In the genomic region with DNA sequence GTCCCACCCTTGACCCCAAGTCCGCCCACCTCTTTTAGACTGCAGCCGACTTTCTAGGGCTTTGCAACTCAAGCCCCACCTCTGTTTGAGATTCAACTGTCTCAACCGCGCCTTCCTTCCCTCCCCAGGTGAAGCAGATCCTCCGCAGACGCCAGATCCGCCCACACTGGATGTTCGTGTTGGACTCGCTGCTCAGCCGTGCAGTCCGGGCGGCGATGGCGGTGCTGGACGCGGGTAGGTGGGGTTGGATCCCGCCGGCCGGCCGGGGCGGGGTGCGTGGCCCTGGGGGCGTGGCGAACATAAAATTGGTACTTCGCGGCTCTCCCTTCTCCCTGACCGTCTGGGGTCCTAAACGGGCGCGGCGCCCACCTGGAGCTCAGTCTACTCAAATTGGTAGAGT, we compare ENCODE assay signal across 8 mouse cellular contexts. TPM values are rescaled to one million over a fixed set of nuclear protein-coding genes. Genes with fewer than 3 reads are reported as not detected.
DNase-seq lines count a peak whose midpoint lies in the region; ATAC-seq and TF ChIP-seq lines count a peak whose summit lies in the region.

No protein-coding gene starts in this region.

- H3K36me3 ChIP-seq in kidney, adult 2 months (ENCODE audit: control insufficient read depth, insufficient read depth, low read length): no peaks in the 10 kb centered on the region
- H3K36me3 ChIP-seq in forebrain, embryonic 15.5 days: no peaks in the 10 kb centered on the region
- no peaks in the 10 kb centered on the region; the same call in 1 of the 2 replicates for H3K36me3 ChIP-seq in limb, embryonic 11.5 days (ENCODE audit: control insufficient read depth, insufficient read depth, low read length)
- H3K36me3 ChIP-seq in small intestine, adult 2 months (ENCODE audit: control insufficient read depth, insufficient read depth, low read length): no peaks in the 10 kb centered on the region; the same call in none of the 2 replicates

- TF ChIP-seq POLR2A in kidney, adult 2 months (IDR thresholded peaks at IDR 0.05; ENCODE audit: low read depth, low read length): no peak
- no peak for TF ChIP-seq POLR2A in cortical plate, adult 2 months (IDR thresholded peaks at IDR 0.05; ENCODE audit: extremely low read depth, insufficient read depth, low read length)
- TF ChIP-seq POLR2A in small intestine, adult 2 months (IDR thresholded peaks at IDR 0.05; ENCODE audit: low read depth, low read length): no peak

- WGBS in kidney, adult 2 months: 18% methylated on average over 31 of the region's 31 CpGs
- 1% methylated on average over 30 of the region's 31 CpGs for WGBS in forebrain, embryonic 15.5 days
- 1% methylated on average over 31 of the region's 31 CpGs for WGBS in limb, embryonic 11.5 days
- 13% methylated on average over 31 of the region's 31 CpGs for WGBS in small intestine, adult 2 months

- no peaks in the 10 kb centered on the region for H3K27me3 ChIP-seq in kidney, adult 2 months (replicated peaks; ENCODE audit: control insufficient read depth, insufficient read depth, low read length)
- H3K27me3 ChIP-seq in forebrain, embryonic 15.5 days: peaks cover 64% of the 10 kb centered on the region
- H3K27me3 ChIP-seq in limb, embryonic 11.5 days (ENCODE audit: control insufficient read depth, insufficient read depth, low read length): peaks cover 51% of the 10 kb centered on the region
- H3K27me3 ChIP-seq in small intestine, adult 2 months (ENCODE audit: control insufficient read depth, insufficient read depth, low read length): no peaks in the 10 kb centered on the region

- no peak overlapping the region for H3K27ac ChIP-seq in kidney, adult 2 months (ENCODE audit: insufficient read depth, low read depth, low read length)
- H3K27ac ChIP-seq in cortical plate, adult 2 months (ENCODE audit: insufficient read depth, low read length): no peak overlapping the region
- H3K27ac ChIP-seq in forebrain, embryonic 15.5 days (replicated peaks): no peak overlapping the region
- H3K27ac ChIP-seq in limb, embryonic 11.5 days (replicated peaks; ENCODE audit: low read depth, low read length): no peak overlapping the region
- no peak overlapping the region for H3K27ac ChIP-seq in small intestine, adult 2 months (ENCODE audit: insufficient read depth, low read depth, low read length)

- peak overlapping the region; percentile 49 for H3K9ac ChIP-seq in forebrain, embryonic 15.5 days (replicated peaks)
- H3K9ac ChIP-seq in limb, embryonic 11.5 days (ENCODE audit: low read length): peak overlapping the region; percentile 40

- ATAC-seq in forebrain, embryonic 15.5 days (replicated peaks): no peak
- ATAC-seq in limb, embryonic 11.5 days (ENCODE audit: insufficient number of reproducible peaks, low FRiP score, low TSS enrichment, low read depth): no peak

- no peaks in the 10 kb centered on the region for H3K4me1 ChIP-seq in kidney, adult 2 months (ENCODE audit: control insufficient read depth, insufficient read depth, low read length)
- H3K4me1 ChIP-seq in cortical plate, adult 2 months (ENCODE audit: control insufficient read depth, insufficient read depth, low read length): no peaks in the 10 kb centered on the region
- H3K4me1 ChIP-seq in forebrain, embryonic 15.5 days: peaks cover 13% of the 10 kb centered on the region
- H3K4me1 ChIP-seq in limb, embryonic 11.5 days (ENCODE audit: control insufficient read depth, insufficient read depth, low read length): peaks cover 8% of the 10 kb centered on the region
- H3K4me1 ChIP-seq in small intestine, adult 2 months (ENCODE audit: control insufficient read depth, insufficient read depth, insufficient read length, low read length): peaks cover 32% of the 10 kb centered on the region

- peak overlapping the region; percentile 52 for H3K4me2 ChIP-seq in forebrain, embryonic 15.5 days (replicated peaks)
- H3K4me2 ChIP-seq in limb, embryonic 11.5 days (ENCODE audit: low read depth, severe bottlenecking): peak overlapping the region; percentile 51

- peak; percentile 33 for DNase-seq in kidney, adult 2 months
- DNase-seq in kidney, adult 9 months: no peak
- DNase-seq in limb, embryonic 11.5 days (ENCODE audit: low spot score): peak; percentile 61
- no peak for DNase-seq in spleen, postnatal 14 days (ENCODE audit: low spot score in 2 of 2)
- DNase-seq in spleen, adult 12 weeks (ENCODE audit: low spot score): no peak

- no peaks in the 10 kb centered on the region for H3K9me3 ChIP-seq in forebrain, embryonic 15.5 days
- no peaks in the 10 kb centered on the region for H3K9me3 ChIP-seq in limb, embryonic 11.5 days (ENCODE audit: control insufficient read depth, low read length)

- TF ChIP-seq CTCF in kidney, adult 2 months (conservative IDR thresholded peaks at IDR 0.05; ENCODE audit: insufficient read depth, insufficient read length, low read depth, low read length): no peak
- no peak for TF ChIP-seq CTCF in cortical plate, adult 2 months (IDR thresholded peaks at IDR 0.05; ENCODE audit: extremely low read depth, insufficient read depth, low read length)
- no peak for TF ChIP-seq CTCF in small intestine, adult 2 months (IDR thresholded peaks at IDR 0.05; ENCODE audit: extremely low read depth, insufficient read length, insufficient replicate concordance, low read depth, low read length)

- H3K4me3 ChIP-seq in kidney, adult 2 months (ENCODE audit: insufficient read depth, low read depth, low read length): no peak overlapping the region
- peak overlapping the region; percentile 19; the same call in 1 of the 2 replicates for H3K4me3 ChIP-seq in cortical plate, adult 2 months (ENCODE audit: insufficient read depth, low read length)
- H3K4me3 ChIP-seq in forebrain, embryonic 15.5 days: peak overlapping the region; percentile 38
- peak overlapping the region; percentile 35 for H3K4me3 ChIP-seq in limb, embryonic 11.5 days (ENCODE audit: low read depth, low read length)
- H3K4me3 ChIP-seq in small intestine, adult 2 months (ENCODE audit: low read depth, low read length): peak overlapping the region; percentile 35

RNA-seq across cellular contexts. Expression of gene Map3k6, which starts 10.6 kb away (rescaled TPM):
- 3.8 and 4.3 TPM in 2 replicates for polyA plus RNA-seq in kidney, adult 2 months (2012; rRNA removed)
- polyA plus RNA-seq in cortical plate, adult 2 months (2012; rRNA removed): 7.8 and 7.9 TPM in 2 replicates
- polyA plus RNA-seq in forebrain, embryonic 15.5 days (2015; fragmentation: Nextera tagmentation; extraction: Ambion mirVana): 1.7 and 1.8 TPM in 2 replicates
- 0.98 and 1.7 TPM in 2 replicates for polyA plus RNA-seq in limb, embryonic 11.5 days (2014; fragmentation: Nextera tagmentation; extraction: Ambion mirVana)
- polyA plus RNA-seq in small intestine, adult 2 months (2012; rRNA removed): 1.7 and 75.5 TPM in 2 replicates

RNA-seq across cellular contexts. Expression of gene Sytl1, which starts 11.7 kb away (rescaled TPM):
- polyA plus RNA-seq in kidney, adult 2 months (2012; rRNA removed): 5.9 TPM in 2 replicates
- 2.7 and 3.1 TPM in 2 replicates for polyA plus RNA-seq in cortical plate, adult 2 months (2012; rRNA removed)
- 0.29 and 0.61 TPM in 2 replicates for polyA plus RNA-seq in forebrain, embryonic 15.5 days (2015; fragmentation: Nextera tagmentation; extraction: Ambion mirVana)
- polyA plus RNA-seq in limb, embryonic 11.5 days (2014; fragmentation: Nextera tagmentation; extraction: Ambion mirVana): 1.4 and 1.5 TPM in 2 replicates
- 10.9 and 12.7 TPM in 2 replicates for polyA plus RNA-seq in small intestine, adult 2 months (2012; rRNA removed)

RNA-seq across cellular contexts. Expression of gene Tmem222, which starts 26.4 kb away (rescaled TPM):
- 70.6 and 80.4 TPM in 2 replicates for polyA plus RNA-seq in kidney, adult 2 months (2012; rRNA removed)
- 173 and 175 TPM in 2 replicates for polyA plus RNA-seq in cortical plate, adult 2 months (2012; rRNA removed)
- polyA plus RNA-seq in forebrain, embryonic 15.5 days (2015; fragmentation: Nextera tagmentation; extraction: Ambion mirVana): 107 and 112 TPM in 2 replicates
- 81.5 and 86.4 TPM in 2 replicates for polyA plus RNA-seq in limb, embryonic 11.5 days (2014; fragmentation: Nextera tagmentation; extraction: Ambion mirVana)
- 26.2 and 58.0 TPM in 2 replicates for polyA plus RNA-seq in small intestine, adult 2 months (2012; rRNA removed)

RNA-seq across cellular contexts. Expression of gene Gpr3, which starts 38.9 kb away (rescaled TPM):
- polyA plus RNA-seq in kidney, adult 2 months (2012; rRNA removed): 0.39 and 0.53 TPM in 2 replicates
- polyA plus RNA-seq in cortical plate, adult 2 months (2012; rRNA removed): 11.2 and 16.1 TPM in 2 replicates
- 0.48 and 0.55 TPM in 2 replicates for polyA plus RNA-seq in forebrain, embryonic 15.5 days (2015; fragmentation: Nextera tagmentation; extraction: Ambion mirVana)
- polyA plus RNA-seq in limb, embryonic 11.5 days (2014; fragmentation: Nextera tagmentation; extraction: Ambion mirVana): 0.33 and 0.47 TPM in 2 replicates
- 0.17 TPM in 1 of 2 replicates, not detected in the other for polyA plus RNA-seq in small intestine, adult 2 months (2012; rRNA removed)

RNA-seq across cellular contexts. Expression of gene Cd164l2, which starts 39.3 kb away (rescaled TPM):
- polyA plus RNA-seq in kidney, adult 2 months (2012; rRNA removed): 15.3 and 17.7 TPM in 2 replicates
- 10.9 and 11.9 TPM in 2 replicates for polyA plus RNA-seq in cortical plate, adult 2 months (2012; rRNA removed)
- polyA plus RNA-seq in forebrain, embryonic 15.5 days (2015; fragmentation: Nextera tagmentation; extraction: Ambion mirVana): 0.38 and 0.87 TPM in 2 replicates
- polyA plus RNA-seq in limb, embryonic 11.5 days (2014; fragmentation: Nextera tagmentation; extraction: Ambion mirVana): 1.8 and 2.4 TPM in 2 replicates
- polyA plus RNA-seq in small intestine, adult 2 months (2012; rRNA removed): 0.61 and 0.93 TPM in 2 replicates

Comparison
In these comparisons a context has a peak if more than half of its experiments do, and no peak if none do; other contexts are left out.
1. DNase-seq: peak in kidney, adult 2 months (single experiment) and limb, embryonic 11.5 days (single experiment); none in kidney, adult 9 months (single experiment), spleen, postnatal 14 days (0 of 2) and spleen, adult 12 weeks (single experiment).